Mouse (Mus musculus): ENCODE measurements around the gene Hoxa6.

- TF ChIP-seq CTCF (IDR thresholded peaks at IDR 0.05; ENCODE audit: low read depth, low read length) (no peak), POLR2A (IDR thresholded peaks at IDR 0.05; ENCODE audit: borderline replicate concordance, low read depth, low read length) (no peak)
Observed at GRCm38 (mm10) chr6:52238976-52239375, 30.5 kb upstream of the Hoxa6 start.

Data from bone marrow macrophage, adult 2 months (primary cell).